Mouse (Mus musculus): Measurements from ENCODE around the gene Mapk1ip1. TPM values are rescaled to one million over a fixed set of nuclear protein-coding genes. Genes with fewer than 3 reads are reported as not detected.

Gene Mapk1ip1
- polyA plus RNA-seq, 1 experiment from 2014 or later = 10.4 TPM

DNA sequence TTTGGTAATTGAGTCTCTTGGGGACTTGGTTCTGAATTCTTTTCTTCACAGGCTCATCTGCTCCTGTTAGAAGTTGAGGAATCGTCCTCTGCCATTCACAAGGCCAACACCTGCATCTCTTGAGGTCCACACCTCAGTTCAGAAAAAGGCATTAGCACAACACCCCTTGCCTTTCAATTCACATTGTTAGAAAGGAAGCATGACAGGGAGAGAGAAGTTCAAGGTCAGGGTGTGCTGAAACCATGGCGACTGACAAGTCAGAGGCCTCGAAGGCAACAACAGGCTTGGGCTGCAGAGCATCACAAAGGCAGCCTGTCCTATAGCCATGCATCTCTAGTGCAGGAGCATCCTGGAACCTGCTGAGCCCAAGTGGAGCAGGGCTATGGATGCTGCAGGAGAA is 38.9 kb downstream of the Mapk1ip1 start:
- Histone ChIP-seq H3K4me3 (ENCODE audit: low read depth, low read length) (no peak overlapping the region), H3K4me1 (ENCODE audit: insufficient read depth) (no peaks in the 10 kb centered on the region), H3K27me3 (ENCODE audit: insufficient read depth, low read length) (no peaks in the 10 kb centered on the region), H3K9me3 (ENCODE audit: low read depth, low read length) (0 out of 2 replicates have a peak, but pooled peaks cover 3% of the 10 kb centered on the region), H3K36me3 (ENCODE audit: insufficient read depth) (no peaks in the 10 kb centered on the region), H3K27ac (ENCODE audit: low read depth) (no peak overlapping the region), H3K9ac (no peak overlapping the region), H3K4me2 (no peak overlapping the region)
- 88% methylated on average over 3 of the region's 3 CpGs for WGBS
- TF ChIP-seq CTCF (IDR thresholded peaks at IDR 0.05; ENCODE audit: low read depth) = no peak
- ATAC-seq (ENCODE audit: insufficient read depth) (no peak), DNase-seq (no peak)

DNA sequence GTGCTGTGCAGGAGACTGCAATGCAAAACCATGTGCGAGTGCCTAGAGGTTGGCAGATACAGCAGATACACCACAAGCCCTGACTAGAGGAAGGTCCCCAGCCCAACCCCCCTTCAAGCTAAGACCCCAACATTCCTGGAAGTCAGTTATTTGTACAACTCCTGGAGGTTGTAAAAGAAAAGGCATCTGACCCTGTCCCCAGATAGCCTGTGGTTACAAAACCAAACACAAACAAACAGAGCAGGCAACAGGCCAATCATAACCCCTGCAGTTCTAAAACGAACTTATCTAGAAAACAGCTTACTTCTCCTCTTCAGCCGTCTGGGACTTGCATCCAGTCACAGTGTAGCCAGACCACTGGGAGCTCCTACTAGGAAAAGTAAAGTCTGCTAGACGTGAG is 42.7 kb downstream of the Mapk1ip1 start:
- Histone ChIP-seq H3K27ac (ENCODE audit: low read depth) (no peak overlapping the region), H3K9ac (no peak overlapping the region), H3K27me3 (ENCODE audit: insufficient read depth, low read length) (no peaks in the 10 kb centered on the region), H3K9me3 (ENCODE audit: low read depth, low read length) (0 out of 2 replicates have a peak, but pooled peaks cover 3% of the 10 kb centered on the region), H3K36me3 (ENCODE audit: insufficient read depth) (no peaks in the 10 kb centered on the region), H3K4me1 (ENCODE audit: insufficient read depth) (no peaks in the 10 kb centered on the region), H3K4me3 (ENCODE audit: low read depth, low read length) (no peak overlapping the region), H3K4me2 (no peak overlapping the region)
- DNase-seq (no peak), ATAC-seq (ENCODE audit: insufficient read depth) (no peak)
- 9% methylated on average over 4 of the region's 4 CpGs for WGBS
- no peak for TF ChIP-seq CTCF (IDR thresholded peaks at IDR 0.05; ENCODE audit: low read depth)

DNA sequence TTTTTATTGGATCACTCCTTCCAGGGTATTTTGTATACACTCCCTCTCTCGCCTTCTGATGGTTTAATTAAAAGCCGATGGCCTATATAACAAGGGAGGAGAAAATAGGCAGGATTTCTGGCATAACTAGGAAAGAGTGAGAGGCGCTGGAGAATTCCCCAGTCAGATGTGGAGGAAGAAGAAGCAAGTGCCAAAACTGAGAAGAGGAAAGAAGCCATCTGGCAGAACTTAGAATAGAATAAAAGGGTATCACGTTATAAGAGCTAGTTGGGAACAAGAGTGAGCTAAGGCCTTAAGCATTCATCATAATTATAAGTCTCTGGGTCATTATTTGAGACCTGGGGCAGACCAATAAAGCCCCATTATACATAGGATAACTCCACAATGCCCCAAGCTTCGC is 58.0 kb downstream of the Mapk1ip1 start:
- Histone ChIP-seq H3K27ac (ENCODE audit: low read depth) (no peak overlapping the region), H3K9me3 (ENCODE audit: low read depth, low read length) (no peaks in the 10 kb centered on the region), H3K4me2 (no peak overlapping the region), H3K4me3 (ENCODE audit: low read depth, low read length) (no peak overlapping the region), H3K9ac (no peak overlapping the region), H3K36me3 (ENCODE audit: insufficient read depth) (no peaks in the 10 kb centered on the region), H3K27me3 (ENCODE audit: insufficient read depth, low read length) (no peaks in the 10 kb centered on the region), H3K4me1 (ENCODE audit: insufficient read depth) (no peaks in the 10 kb centered on the region)
- TF ChIP-seq CTCF (IDR thresholded peaks at IDR 0.05; ENCODE audit: low read depth) = no peak
- 65% methylated on average over 5 of the region's 5 CpGs for WGBS
- no peak for ATAC-seq (ENCODE audit: insufficient read depth)
- peak; percentile 14 for DNase-seq

Other genes starting within 250 kb of the Mapk1ip1 start
- 49.8 and 50.9 TPM in 2 replicates for gene Ppp2r2d, start 194 bp downstream of the Mapk1ip1 start, polyA plus RNA-seq (2014; fragmentation: Nextera tagmentation; extraction: Ambion mirVana)
- gene Bnip3, start 63.2 kb upstream of the Mapk1ip1 start, polyA plus RNA-seq (2014; fragmentation: Nextera tagmentation; extraction: Ambion mirVana) = 76.5 and 94.8 TPM in 2 replicates
- not detected in 2 replicates for gene Jakmip3, start 94.5 kb upstream of the Mapk1ip1 start, polyA plus RNA-seq (2014; fragmentation: Nextera tagmentation; extraction: Ambion mirVana)
- 10.2 and 10.7 TPM in 2 replicates for gene Dpysl4, start 239.7 kb upstream of the Mapk1ip1 start, polyA plus RNA-seq (2014; fragmentation: Nextera tagmentation; extraction: Ambion mirVana)

Measured in lung, embryonic 14.5 days (tissue).